Mouse (Mus musculus) CH12.LX (cell line): ENCODE data around the gene Ktn1. TPM values are rescaled to one million over a fixed set of nuclear protein-coding genes. Genes with fewer than 3 reads are reported as not detected.

Experiments
- DNase-seq: peaks from one replicate; pipeline ENCODE4 v3.0.0-alpha.2; 2013; ENCODE audit errors: extremely low read depth
- H3K27ac ChIP-seq: 2 replicates; pipeline ENCODE4 v1.5.1; 2012; ENCODE audit warnings: low read depth, mild to moderate bottlenecking, control low read depth, moderate library complexity; ENCODE audit not compliant: insufficient read depth
- H3K27me3 ChIP-seq: replicated peaks from 2 replicates; pipeline ENCODE3; 2012; ENCODE audit warnings: inconsistent platforms
- H3K36me3 ChIP-seq, 2 experiments: replicated peaks in 1 of 2; 2 replicates each; pipeline versions ENCODE3 to v1.6.1; 2012; ENCODE audit warnings: inconsistent platforms in 1 of 2, low read length in 1 of 2, mild to moderate bottlenecking in 1 of 2, mixed read lengths in 1 of 2, moderate library complexity in 1 of 2; ENCODE audit not compliant: control insufficient read depth in 1 of 2, insufficient read depth in 1 of 2
- H3K4me1 ChIP-seq, 2 experiments: 2 replicates each; pipeline ENCODE4 v1.6.1; 2012; ENCODE audit warnings: inconsistent platforms in 1 of 2, moderate library complexity in 1 of 2; ENCODE audit not compliant: insufficient read depth in 2 of 2, control insufficient read depth in 1 of 2
- H3K4me2 ChIP-seq: 2 replicates; pipeline ENCODE4 v1.6.1; 2012; ENCODE audit warnings: low read depth, mild to moderate bottlenecking, control low read depth; ENCODE audit not compliant: poor library complexity, insufficient read depth, severe bottlenecking
- H3K4me3 ChIP-seq, 3 experiments: fragments of 150-350 bp in 1 of 3; sonication (generic) in 1 of 3; replicated peaks in 1 of 3; 2 replicates each; pipeline versions ENCODE3 to v1.5.1; 2011 to 2012; ENCODE audit warnings: low read depth in 2 of 3, low read length in 2 of 3, mild to moderate bottlenecking in 2 of 3, moderate library complexity in 2 of 3, control low read depth in 1 of 3, improper control_type of control experiment in 1 of 3, inconsistent platforms in 1 of 3, mixed read lengths in 1 of 3; ENCODE audit not compliant: poor library complexity in 1 of 3
- H3K79me2 ChIP-seq: replicated peaks from 2 replicates; pipeline ENCODE4 v1.6.1; 2012; ENCODE audit warnings: mild to moderate bottlenecking, moderate library complexity; ENCODE audit not compliant: control insufficient read depth, poor library complexity, insufficient read depth, severe bottlenecking; ENCODE audit errors: extremely low read depth
- H3K9ac ChIP-seq: 2 replicates; pipeline ENCODE4 v1.6.1; 2012; ENCODE audit warnings: low read depth, mild to moderate bottlenecking, control low read depth, moderate library complexity; ENCODE audit not compliant: insufficient read depth
- H3K9me3 ChIP-seq: replicated peaks from 2 replicates; pipeline ENCODE3; 2012; ENCODE audit warnings: low read length, inconsistent platforms, mixed read lengths
- BHLHE40 ChIP-seq: IDR thresholded peaks from 2 replicates; pipeline ENCODE4 v1.6.1; 2011; ENCODE audit warnings: mild to moderate bottlenecking, low read depth, low read length, improper control_type of control experiment
- CHD2 ChIP-seq: IDR thresholded peaks from 2 replicates; pipeline ENCODE4 v1.6.1; 2011; ENCODE audit warnings: low read length, improper control_type of control experiment
- CTCF ChIP-seq, 2 experiments: IDR thresholded peaks in 1 of 2; conservative IDR thresholded peaks in 1 of 2; 2 replicates each; pipeline ENCODE4 v1.5.1; 2011 to 2012; ENCODE audit warnings: low read depth in 2 of 2, low read length in 2 of 2, improper control_type of control experiment in 1 of 2, inconsistent platforms in 1 of 2, mild to moderate bottlenecking in 1 of 2, moderate library complexity in 1 of 2
- ELF1 ChIP-seq: IDR thresholded peaks from 2 replicates; pipeline ENCODE4 v1.6.1; 2014; ENCODE audit warnings: low read depth, mild to moderate bottlenecking, inconsistent platforms, low read length, improper control_type of control experiment
- ETS1 ChIP-seq: conservative IDR thresholded peaks from 2 replicates; pipeline ENCODE4 v1.6.1; 2012; ENCODE audit warnings: low read depth, mild to moderate bottlenecking, inconsistent platforms, low read length, improper control_type of control experiment, moderate library complexity
- HCFC1 ChIP-seq: IDR thresholded peaks from 2 replicates; pipeline ENCODE4 v1.6.1; 2012; ENCODE audit warnings: low read depth, mild to moderate bottlenecking, inconsistent platforms, low read length, improper control_type of control experiment
- IRF4 ChIP-seq: IDR thresholded peaks from 2 replicates; pipeline ENCODE4 v1.6.1; 2014; ENCODE audit warnings: low read depth, mild to moderate bottlenecking, inconsistent platforms, low read length, improper control_type of control experiment
- JUND ChIP-seq: conservative IDR thresholded peaks from 2 replicates; pipeline ENCODE4 v1.6.1; 2011; ENCODE audit warnings: low read depth, low read length, improper control_type of control experiment
- KAT2A ChIP-seq: IDR thresholded peaks from 2 replicates; pipeline ENCODE4 v1.6.1; 2012; ENCODE audit warnings: low read length, improper control_type of control experiment, inconsistent platforms; ENCODE audit not compliant: insufficient replicate concordance
- MAFK ChIP-seq: IDR thresholded peaks from 2 replicates; pipeline ENCODE4 v1.6.1; 2011; ENCODE audit warnings: low read length, improper control_type of control experiment; ENCODE audit not compliant: insufficient replicate concordance
- MAX ChIP-seq: IDR thresholded peaks from 2 replicates; pipeline ENCODE4 v1.6.1; 2011; ENCODE audit warnings: low read length, improper control_type of control experiment
- MAZ ChIP-seq: IDR thresholded peaks from 2 replicates; pipeline ENCODE4 v1.6.1; 2012; ENCODE audit warnings: low read depth, mild to moderate bottlenecking, inconsistent platforms, low read length, improper control_type of control experiment, moderate library complexity
- MEF2A ChIP-seq: IDR thresholded peaks from 2 replicates; pipeline ENCODE4 v1.6.1; 2014; ENCODE audit warnings: low read depth, mild to moderate bottlenecking, inconsistent platforms, low read length, improper control_type of control experiment, borderline replicate concordance
- NELFE ChIP-seq: IDR thresholded peaks from 2 replicates; pipeline ENCODE4 v1.6.1; 2011; ENCODE audit warnings: low read depth, low read length, improper control_type of control experiment
- PAX5 ChIP-seq: IDR thresholded peaks from 2 replicates; pipeline ENCODE4 v1.6.1; 2012; ENCODE audit warnings: low read length, inconsistent platforms, mixed read lengths
- POLR2A ChIP-seq: IDR thresholded peaks from 2 replicates; pipeline ENCODE4 v1.6.1; 2011; ENCODE audit warnings: low read depth, mild to moderate bottlenecking, improper control_type of control experiment, low read length
- RCOR1 ChIP-seq: conservative IDR thresholded peaks from 2 replicates; pipeline ENCODE4 v1.6.1; 2012; ENCODE audit warnings: low read depth, mild to moderate bottlenecking, inconsistent platforms, low read length, improper control_type of control experiment
- SMC3 ChIP-seq: IDR thresholded peaks from 2 replicates; pipeline ENCODE4 v1.6.1; 2011; ENCODE audit warnings: low read depth, low read length, improper control_type of control experiment
- USF2 ChIP-seq: conservative IDR thresholded peaks from 2 replicates; pipeline ENCODE4 v1.6.1; 2011; ENCODE audit warnings: low read depth, low read length, improper control_type of control experiment
- ZMIZ1 ChIP-seq: IDR thresholded peaks from 2 replicates; pipeline ENCODE4 v1.6.1; 2012; ENCODE audit warnings: low read depth, mild to moderate bottlenecking, inconsistent platforms, low read length, improper control_type of control experiment
- ZNF384 ChIP-seq: IDR thresholded peaks from 2 replicates; pipeline ENCODE4 v1.6.1; 2012; ENCODE audit warnings: low read depth, low read length, improper control_type of control experiment, inconsistent platforms
- dilution Hi-C: fragments of 300-500 bp; cut with MboI; formaldehyde crosslinking; loops from 2 replicates; pipeline ENCODE4 v1.14.3; 2020; ENCODE audit warnings: low sequenced_read_pairs; ENCODE audit not compliant: extremely low pct_unique_long_range_greater_than_20kb, extremely low pct_ligation_motif_present
- in situ Hi-C: fragments of 300-500 bp; cut with MboI; formaldehyde crosslinking; loops from 3 replicates; pipeline ENCODE4 v1.14.3; 2019; ENCODE audit warnings: low sequenced_read_pairs, low pct_ligation_motif_present, low pct_unique_long_range_greater_than_20kb, mixed read lengths
- polyA plus RNA-seq: library from polyadenylated mRNA; unstranded; fragments of >175 nt; gene quantifications from 2 replicates; pipeline ENCODE4 v1.2.1, GENCODE M21; 2012; ENCODE audit warnings: low read depth; ENCODE audit not compliant: insufficient read length
- total RNA-seq, 2 experiments: library from RNA; depleted of rRNA; stranded (reverse); fragments of 300-350 nt in 1 of 2; fragments of >200 nt in 1 of 2; gene quantifications; 2 replicates each; pipeline ENCODE4 v1.2.3; 2012 to 2014

Ktn1 gene
- total and polyA plus RNA-seq, 3 experiments, result 23.2 to 56.5 (median 25.6) TPM

GRCm38 (mm10) chr14:47771496-47771895 lies 123.2 kb downstream of the Ktn1 start:
- dilution Hi-C loops (no loop called here), in situ Hi-C loops (loop anchor here (25.0 kb wide), 1 partner anchor 366 kb away; no protein-coding TSS in a partner anchor)

GRCm38 (mm10) chr14:47775543-47775942 lies 127.3 kb downstream of the Ktn1 start:
- Histone ChIP-seq H3K9me3 (no peaks in the 10 kb centered on the region), H3K27ac (no peak overlapping the region), H3K9ac (no peak overlapping the region), H3K4me3 (no peak overlapping the region), H3K36me3 (no peaks in the 10 kb centered on the region), H3K79me2 (no peaks in the 10 kb centered on the region), H3K27me3 (no peaks in the 10 kb centered on the region), H3K4me1 (no peaks in the 10 kb centered on the region; a peak in 1 of 4 replicates), H3K4me2 (no peak overlapping the region)
- no peak for DNase-seq
- no peak for TF ChIP-seq JUND
- no peak for TF ChIP-seq SMC3
- no peak for TF ChIP-seq NELFE
- no peak for TF ChIP-seq HCFC1
- no peak for TF ChIP-seq ZMIZ1
- TF ChIP-seq MAZ, result no peak
- no peak for TF ChIP-seq RCOR1
- no peak for TF ChIP-seq USF2
- TF ChIP-seq CHD2, result no peak
- TF ChIP-seq BHLHE40, result no peak
- TF ChIP-seq ZNF384, result no peak
- no peak for TF ChIP-seq MAFK
- no peak for TF ChIP-seq ETS1
- TF ChIP-seq CTCF (conservative IDR thresholded peaks at IDR 0.05 in 1 of 2, IDR thresholded peaks at IDR 0.05 in 1 of 2; ENCODE audit: low read depth in 2 of 2, low read length in 2 of 2), result no peak
- no peak for TF ChIP-seq MAX
- TF ChIP-seq KAT2A, result no peak
- dilution Hi-C loops, result no loop called here
- in situ Hi-C loops, result no loop called here

More at GRCm38 (mm10) chr14:47771496-47771895, 123.2 kb downstream of the Ktn1 start:
- DNase-seq, result no peak
- H3K27ac ChIP-seq, result no peak overlapping the region
- H3K27me3 ChIP-seq, result no peaks in the 10 kb centered on the region
- H3K4me1 ChIP-seq, result no peaks in the 10 kb centered on the region; a peak in 1 of 4 replicates
- H3K4me2 ChIP-seq, result no peak overlapping the region
- no peaks in the 10 kb centered on the region for H3K79me2 ChIP-seq
- no peak overlapping the region for H3K4me3 ChIP-seq
- H3K9ac ChIP-seq, result no peak overlapping the region
- H3K36me3 ChIP-seq, result no peaks in the 10 kb centered on the region
- no peak for TF ChIP-seq POLR2A
- TF ChIP-seq MEF2A, result no peak
- TF ChIP-seq PAX5, result no peak
- TF ChIP-seq IRF4, result no peak
- TF ChIP-seq KAT2A, result no peak
- TF ChIP-seq ELF1, result no peak
- TF ChIP-seq, all 38 proteins: peak for 0
- no peaks in the 10 kb centered on the region for H3K9me3 ChIP-seq
